ENCODE assay signal across 22 mouse cellular contexts in the genomic region with DNA sequence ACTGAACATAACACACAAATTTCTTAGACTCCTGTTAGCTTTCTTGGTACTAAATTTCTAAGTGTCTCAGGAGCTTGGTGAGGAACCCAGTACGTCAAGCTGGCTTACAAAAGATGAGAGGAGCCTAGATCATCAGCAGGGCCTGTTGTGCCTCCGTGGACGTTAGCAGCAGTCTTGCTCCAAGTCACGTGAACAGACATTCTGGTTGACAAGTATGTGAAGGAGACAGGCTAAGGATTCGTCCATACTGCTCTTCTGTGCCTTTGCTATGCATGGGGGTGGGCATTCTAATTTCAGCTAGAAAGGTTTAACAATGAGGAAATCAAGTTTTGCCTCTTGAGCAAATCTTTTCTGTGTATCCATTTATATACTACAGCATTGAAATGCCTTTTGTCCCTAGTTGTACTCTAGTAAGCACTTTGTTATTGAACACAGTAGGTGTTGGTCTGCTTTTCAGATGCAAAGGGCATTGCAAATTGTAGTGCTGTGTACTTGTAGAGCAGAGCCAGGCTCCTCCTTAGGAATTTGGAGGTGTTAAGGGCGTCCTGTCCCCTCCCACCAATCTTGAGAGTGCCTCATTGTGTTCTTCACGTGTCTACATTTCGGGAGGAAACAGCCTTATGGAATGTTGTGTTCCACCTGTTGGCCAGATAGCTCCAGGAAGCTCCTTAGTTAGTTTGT.
"Had no signal": no experiment of that assay in that cellular context is flagged by ENCODE, and none has a peak within 500 bp of the region (broad histone marks: within the 10 kb centered on the region; RNA-seq: fewer than 3 reads in every experiment).

No protein-coding gene starts in this region.

- ATAC-seq: midbrain, embryonic 16.5 days had no signal

- H3K4me1 ChIP-seq: kidney, embryonic 15.5 days; lung, embryonic 15.5 days; midbrain, embryonic 12.5 days; neural tube, embryonic 13.5 days; stomach, embryonic 15.5 days had no signal

- H3K9ac ChIP-seq: kidney, embryonic 15.5 days; liver, embryonic 14.5 days; lung, embryonic 15.5 days; midbrain, embryonic 12.5 days; neural tube, embryonic 13.5 days; stomach, embryonic 15.5 days had no signal

- H3K9me3 ChIP-seq: kidney, embryonic 15.5 days; lung, embryonic 15.5 days; midbrain, embryonic 12.5 days; neural tube, embryonic 13.5 days; stomach, embryonic 15.5 days had no signal

- DNase-seq: kidney, adult 2 months; kidney, postnatal 10 days; kidney, postnatal 36 days; layer of hippocampus, postnatal 36 days; lung, adult 18-20 months; lung, postnatal 10 days; lung, postnatal 4 days; retina, postnatal 1 day; right cerebral cortex, postnatal 25 days; spleen, adult 18-20 months; thymus, postnatal 14 days; thymus, postnatal 4 days had no signal

- H3K27ac ChIP-seq: kidney, embryonic 15.5 days; left cerebral cortex, adult 2 months; liver, embryonic 14.5 days; lung, embryonic 15.5 days; midbrain, embryonic 12.5 days; neural tube, embryonic 13.5 days; stomach, embryonic 15.5 days had no signal

- H3K4me3 ChIP-seq: kidney, embryonic 15.5 days; left cerebral cortex, adult 2 months; lung, embryonic 15.5 days; midbrain, embryonic 12.5 days; myocyte; neural tube, embryonic 13.5 days; stomach, embryonic 15.5 days had no signal

- H3K4me2 ChIP-seq: kidney, embryonic 15.5 days; liver, embryonic 11.5 days; lung, embryonic 15.5 days; midbrain, embryonic 12.5 days; neural tube, embryonic 13.5 days; stomach, embryonic 15.5 days had no signal

- H3K27me3 ChIP-seq: kidney, embryonic 15.5 days; lung, embryonic 15.5 days; midbrain, embryonic 12.5 days; neural tube, embryonic 13.5 days; stomach, embryonic 15.5 days had no signal
